Mouse (Mus musculus): Measurements from ENCODE around the gene Ell.

DNA sequence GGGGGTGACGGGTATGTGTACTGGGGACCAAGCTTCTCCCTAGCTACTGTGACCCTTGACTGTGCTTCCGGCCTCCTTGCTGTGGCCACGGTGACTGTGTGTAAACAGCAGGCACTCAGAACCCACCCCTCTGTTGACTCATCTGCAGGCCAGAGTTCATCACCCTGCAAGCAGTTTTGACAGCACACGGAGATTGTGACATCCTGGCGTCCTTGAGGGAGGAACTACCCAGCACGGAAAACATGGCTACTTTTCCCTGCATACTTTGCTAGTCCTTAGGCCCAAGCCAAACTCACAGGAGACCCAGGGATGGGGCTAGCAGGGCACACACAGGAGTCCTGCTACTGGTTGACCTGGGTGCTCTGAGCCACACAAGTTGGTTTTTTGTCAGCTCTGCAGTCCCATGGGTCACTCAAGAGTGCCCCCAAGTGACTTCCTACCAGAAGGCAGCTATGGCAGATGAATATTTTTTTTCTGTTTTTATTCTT lies 5.0 kb downstream of the Ell start:
- TF ChIP-seq MAX (IDR thresholded peaks at IDR 0.05; ENCODE audit: low read depth) (no peak), POLR2A (IDR thresholded peaks at IDR 0.05; ENCODE audit: insufficient read length, low read depth) (no peak), POLR2AphosphoS2 (IDR thresholded peaks at IDR 0.05; ENCODE audit: insufficient read length, low read depth) (no peak), E2F4 (IDR thresholded peaks at IDR 0.05; ENCODE audit: insufficient read depth) (no peak), USF1 (IDR thresholded peaks at IDR 0.05; ENCODE audit: low read depth) (no peak), TCF3 (IDR thresholded peaks at IDR 0.05; ENCODE audit: insufficient read length, low read depth) (no peak)
